Mouse (Mus musculus): ENCODE results near the gene Vwa8. TPM values are rescaled to one million over a fixed set of nuclear protein-coding genes. Genes with fewer than 3 reads are reported as not detected.

The Vwa8 gene
- polyA plus RNA-seq, 2 experiments, result 6.4 to 8.3 TPM

DNA sequence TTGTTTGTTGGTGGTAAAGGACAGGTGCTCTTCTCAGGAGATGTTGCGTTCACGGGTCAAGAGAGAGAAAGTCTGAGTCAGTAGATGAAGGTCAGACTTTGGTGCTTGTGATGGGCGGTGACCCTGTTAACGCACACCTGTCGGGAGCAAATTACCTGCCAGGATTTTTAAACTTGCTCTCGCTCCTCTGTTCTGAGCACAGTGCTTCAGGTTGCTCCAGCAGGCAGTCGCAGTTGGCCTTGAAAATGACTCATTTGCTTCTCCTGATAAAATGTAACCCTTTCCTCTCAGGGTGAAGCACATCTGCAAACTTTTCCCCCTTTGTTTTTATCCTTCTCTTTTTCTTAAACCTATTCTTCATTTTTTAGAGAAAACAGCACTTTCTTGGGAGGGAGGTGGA lies 234.7 kb downstream of the Vwa8 start:
- Histone ChIP-seq H3K27ac (no peak overlapping the region), H3K9ac (replicated peaks) (no peak overlapping the region), H3K36me3 (replicated peaks; ENCODE audit: control insufficient read depth, insufficient read depth, low read depth) (no peaks in the 10 kb centered on the region), H3K9me3 (ENCODE audit: control insufficient read depth, low read length) (no peaks in the 10 kb centered on the region), H3K4me2 (ENCODE audit: low read depth) (no peak overlapping the region), H3K27me3 (ENCODE audit: control insufficient read depth, insufficient read depth, low read length) (no peaks in the 10 kb centered on the region), H3K4me1 (replicated peaks; ENCODE audit: control insufficient read depth in 2 of 2, insufficient read depth in 2 of 2, low read length in 1 of 2) (no peaks in the 10 kb centered on the region), H3K4me3 (ENCODE audit: insufficient read depth in 1 of 2, low read depth in 2 of 2, low read length in 2 of 2) (no peak overlapping the region)
- ATAC-seq (ENCODE audit: insufficient read depth), result no peak
- 61% methylated on average over 7 of the region's 7 CpGs for WGBS (ENCODE audit: insufficient replicate concordance)
- TF ChIP-seq EP300 (IDR thresholded peaks at IDR 0.05; ENCODE audit: low read depth) (no peak), CTCF (IDR thresholded peaks at IDR 0.05; ENCODE audit: low read depth) (no peak)
- no peak for DNase-seq (ENCODE audit: low read depth in 3 of 3, low spot score in 3 of 3)

DNA sequence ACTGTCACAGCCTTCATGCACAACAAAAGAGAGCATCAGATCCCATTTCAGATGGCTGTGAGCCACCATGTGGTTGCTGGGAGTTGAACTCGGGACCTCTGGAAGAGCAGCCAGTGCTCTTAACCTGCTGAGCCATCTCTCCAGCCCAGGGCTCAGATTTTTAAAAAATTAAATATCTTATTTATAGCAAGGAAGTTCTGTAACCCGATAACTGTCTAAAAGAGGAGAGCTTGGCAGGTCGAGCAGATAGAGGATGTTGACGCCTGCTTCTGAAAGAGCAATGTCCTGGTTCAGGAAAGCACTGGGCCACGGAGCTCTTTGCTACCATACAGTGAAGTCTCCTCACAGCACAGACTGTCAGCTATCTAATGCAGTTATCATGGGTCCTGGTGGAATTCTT lies 237.2 kb downstream of the Vwa8 start:
- Histone ChIP-seq H3K27me3 (ENCODE audit: control insufficient read depth, insufficient read depth, low read length) (no peaks in the 10 kb centered on the region), H3K36me3 (replicated peaks; ENCODE audit: control insufficient read depth, insufficient read depth, low read depth) (no peaks in the 10 kb centered on the region), H3K9ac (replicated peaks) (no peak overlapping the region), H3K4me2 (ENCODE audit: low read depth) (no peak overlapping the region), H3K9me3 (ENCODE audit: control insufficient read depth, low read length) (no peaks in the 10 kb centered on the region), H3K27ac (no peak overlapping the region), H3K4me1 (replicated peaks; ENCODE audit: control insufficient read depth in 2 of 2, insufficient read depth in 2 of 2, low read length in 1 of 2) (no peaks in the 10 kb centered on the region), H3K4me3 (ENCODE audit: insufficient read depth in 1 of 2, low read depth in 2 of 2, low read length in 2 of 2) (no peak overlapping the region)
- no peak for ATAC-seq (ENCODE audit: insufficient read depth)
- TF ChIP-seq CTCF (IDR thresholded peaks at IDR 0.05; ENCODE audit: low read depth) (no peak), EP300 (IDR thresholded peaks at IDR 0.05; ENCODE audit: low read depth) (no peak)
- 62% methylated on average over 5 of the region's 5 CpGs for WGBS (ENCODE audit: insufficient replicate concordance)
- no peak for DNase-seq (ENCODE audit: low read depth in 3 of 3, low spot score in 3 of 3)

DNA sequence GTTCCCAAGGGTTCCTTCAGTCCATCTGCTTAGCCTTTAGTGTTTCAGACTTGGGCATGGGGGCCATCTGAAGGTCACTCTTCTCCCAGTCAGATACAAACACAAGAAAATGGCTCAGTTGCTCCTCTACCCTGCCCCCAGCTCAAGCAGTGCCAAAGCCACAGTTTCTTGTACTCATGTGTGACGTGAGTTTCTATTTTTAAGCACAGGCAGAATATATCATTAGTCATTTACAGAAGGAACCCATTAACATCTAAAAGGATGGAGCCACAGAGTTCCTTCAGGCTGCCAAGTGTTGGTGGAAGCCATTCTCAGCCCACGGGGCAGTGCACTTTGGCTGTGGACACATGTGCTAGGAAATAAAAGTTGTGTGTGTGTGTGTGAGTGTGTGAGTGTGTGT lies 240.6 kb downstream of the Vwa8 start:
- H3K9ac ChIP-seq (replicated peaks), result no peak overlapping the region
- no peak overlapping the region for H3K27ac ChIP-seq
- no peak for DNase-seq (ENCODE audit: low read depth in 3 of 3, low spot score in 3 of 3)
- no peaks in the 10 kb centered on the region for H3K4me1 ChIP-seq (replicated peaks; ENCODE audit: control insufficient read depth in 2 of 2, insufficient read depth in 2 of 2, low read length in 1 of 2)
- H3K36me3 ChIP-seq (replicated peaks; ENCODE audit: control insufficient read depth, insufficient read depth, low read depth), result no peaks in the 10 kb centered on the region
- TF ChIP-seq EP300 (IDR thresholded peaks at IDR 0.05; ENCODE audit: low read depth) (no peak), CTCF (IDR thresholded peaks at IDR 0.05; ENCODE audit: low read depth) (no peak)
- ATAC-seq (ENCODE audit: insufficient read depth), result no peak
- 30% methylated on average over 2 of the region's 2 CpGs for WGBS (ENCODE audit: insufficient replicate concordance)
- no peaks in the 10 kb centered on the region for H3K27me3 ChIP-seq (ENCODE audit: control insufficient read depth, insufficient read depth, low read length)
- H3K9me3 ChIP-seq (ENCODE audit: control insufficient read depth, low read length), result no peaks in the 10 kb centered on the region
- H3K4me2 ChIP-seq (ENCODE audit: low read depth), result no peak overlapping the region
- no peak overlapping the region for H3K4me3 ChIP-seq (ENCODE audit: insufficient read depth in 1 of 2, low read depth in 2 of 2, low read length in 2 of 2)

DNA sequence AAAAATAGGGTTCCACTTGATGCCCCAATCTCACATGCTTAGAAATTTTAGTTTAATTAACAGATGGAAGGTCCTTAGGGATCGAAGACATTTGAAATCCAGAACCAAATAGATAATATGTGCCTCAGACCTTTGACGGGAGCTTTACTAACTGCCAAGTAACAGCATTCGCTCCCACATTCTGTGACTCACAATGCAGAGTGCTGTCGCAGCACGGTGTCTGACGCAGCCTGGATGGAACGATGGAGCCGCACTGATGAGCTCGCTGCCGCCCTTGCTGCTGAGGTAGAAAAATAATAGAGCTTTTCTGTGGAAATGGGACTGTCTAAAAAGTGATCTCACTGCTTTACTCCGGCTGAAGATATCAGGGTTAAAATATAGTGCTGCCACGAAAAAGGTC lies 248.3 kb downstream of the Vwa8 start:
- no peak overlapping the region for H3K4me3 ChIP-seq (ENCODE audit: insufficient read depth in 1 of 2, low read depth in 2 of 2, low read length in 2 of 2)
- H3K27me3 ChIP-seq (ENCODE audit: control insufficient read depth, insufficient read depth, low read length), result no peaks in the 10 kb centered on the region
- no peaks in the 10 kb centered on the region for H3K36me3 ChIP-seq (replicated peaks; ENCODE audit: control insufficient read depth, insufficient read depth, low read depth)
- no peak for DNase-seq (ENCODE audit: low read depth in 3 of 3, low spot score in 3 of 3)
- WGBS (ENCODE audit: insufficient replicate concordance), result 80% methylated on average over 12 of the region's 12 CpGs
- no peak for TF ChIP-seq EP300 (IDR thresholded peaks at IDR 0.05; ENCODE audit: low read depth)
- TF ChIP-seq CTCF (IDR thresholded peaks at IDR 0.05; ENCODE audit: low read depth), result no peak
- H3K27ac ChIP-seq, result no peak overlapping the region
- no peaks in the 10 kb centered on the region for H3K9me3 ChIP-seq (ENCODE audit: control insufficient read depth, low read length)
- ATAC-seq (ENCODE audit: insufficient read depth), result no peak
- no peaks in the 10 kb centered on the region for H3K4me1 ChIP-seq (replicated peaks; ENCODE audit: control insufficient read depth in 2 of 2, insufficient read depth in 2 of 2, low read length in 1 of 2)
- no peak overlapping the region for H3K4me2 ChIP-seq (ENCODE audit: low read depth)
- no peak overlapping the region for H3K9ac ChIP-seq (replicated peaks)

DNA sequence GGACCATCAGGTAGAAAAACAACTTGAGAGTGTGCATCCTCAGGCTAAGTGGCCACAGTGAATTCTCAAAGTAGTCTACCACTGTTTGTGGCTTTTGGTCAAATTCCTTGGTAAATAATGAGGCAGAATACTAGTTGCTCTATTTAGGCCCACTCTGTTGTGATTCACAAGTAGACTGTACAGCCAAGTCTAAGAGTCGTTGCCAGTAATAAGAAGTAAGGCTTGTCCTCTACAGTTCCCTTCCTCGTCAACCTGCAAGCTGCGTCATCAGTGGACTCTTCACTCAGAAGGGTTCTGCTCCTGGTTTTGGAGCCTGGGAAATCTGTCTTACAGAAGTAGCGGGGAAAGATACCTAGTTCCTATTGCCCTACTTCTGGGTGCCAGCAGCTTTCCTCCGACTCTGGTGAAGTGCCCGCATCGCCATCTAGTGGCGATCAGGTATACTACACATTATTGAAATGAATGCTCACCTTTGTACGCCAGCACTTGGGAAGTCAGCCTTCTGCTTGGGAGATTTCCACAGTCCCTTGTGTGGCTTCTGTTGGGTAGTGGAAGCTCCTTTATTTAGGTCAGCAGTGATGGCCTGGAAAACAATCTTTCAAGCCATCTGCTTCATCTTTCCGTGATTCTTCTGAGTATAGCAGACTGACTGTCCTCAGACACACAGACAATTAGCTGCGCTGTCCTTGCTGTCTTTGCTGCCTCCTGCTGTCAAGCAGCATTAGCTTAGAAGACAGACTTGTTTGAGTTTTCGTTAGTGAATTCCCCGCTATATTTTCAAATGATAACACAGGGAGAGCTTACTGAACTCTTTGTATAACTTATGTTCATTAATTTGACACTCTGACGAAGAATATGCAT lies 258.0 kb downstream of the Vwa8 start:
- H3K27ac ChIP-seq, result no peak overlapping the region
- H3K36me3 ChIP-seq (replicated peaks; ENCODE audit: control insufficient read depth, insufficient read depth, low read depth), result no peaks in the 10 kb centered on the region
- WGBS (ENCODE audit: insufficient replicate concordance), result 37% methylated on average over 14 of the region's 14 CpGs
- no peak overlapping the region for H3K4me2 ChIP-seq (ENCODE audit: low read depth)
- DNase-seq (ENCODE audit: low read depth in 3 of 3, low spot score in 3 of 3), result peak; percentile 13 to 38 (median 31)
- no peak overlapping the region for H3K9ac ChIP-seq (replicated peaks)
- ATAC-seq (ENCODE audit: insufficient read depth), result no peak
- no peak overlapping the region for H3K4me3 ChIP-seq (ENCODE audit: insufficient read depth in 1 of 2, low read depth in 2 of 2, low read length in 2 of 2)
- H3K4me1 ChIP-seq (replicated peaks; ENCODE audit: control insufficient read depth in 2 of 2, insufficient read depth in 2 of 2, low read length in 1 of 2), result no peaks in the 10 kb centered on the region
- H3K9me3 ChIP-seq (ENCODE audit: control insufficient read depth, low read length), result no peaks in the 10 kb centered on the region
- no peaks in the 10 kb centered on the region for H3K27me3 ChIP-seq (ENCODE audit: control insufficient read depth, insufficient read depth, low read length)
- TF ChIP-seq EP300 (IDR thresholded peaks at IDR 0.05; ENCODE audit: low read depth) (no peak), CTCF (IDR thresholded peaks at IDR 0.05; ENCODE audit: low read depth) (peak; percentile 90)
